Mouse (Mus musculus): ENCODE measurements around the gene Rap2a. TPM values are rescaled to one million over a fixed set of nuclear protein-coding genes. Genes with fewer than 3 reads are reported as not detected.

The Rap2a gene
- total and polyA plus RNA-seq, 3 experiments = 1.3 to 1.5 (median 1.4) TPM

- Histone ChIP-seq H3K36me3 (replicated peaks in 1 of 2; ENCODE audit: control insufficient read depth in 1 of 2, insufficient read depth in 1 of 2, low read length in 1 of 2) (no peaks in the 10 kb centered on the region), H3K27me3 (replicated peaks) (no peaks in the 10 kb centered on the region), H3K9me3 (replicated peaks; ENCODE audit: low read length) (no peaks in the 10 kb centered on the region), H3K4me3 (replicated peaks in 1 of 3; ENCODE audit: low read depth in 2 of 3, low read length in 2 of 3, poor library complexity in 1 of 3) (no peak overlapping the region), H3K79me2 (replicated peaks; ENCODE audit: control insufficient read depth, extremely low read depth, insufficient read depth, poor library complexity, severe bottlenecking) (no peaks in the 10 kb centered on the region), H3K9ac (ENCODE audit: insufficient read depth, low read depth) (no peak overlapping the region), H3K27ac (ENCODE audit: insufficient read depth, low read depth) (no peak overlapping the region), H3K4me1 (ENCODE audit: control insufficient read depth in 1 of 2, insufficient read depth in 2 of 2) (peaks cover 7 to 11% of the 10 kb centered on the region in 2 experiments), H3K4me2 (ENCODE audit: insufficient read depth, low read depth, poor library complexity, severe bottlenecking) (no peak overlapping the region)
- in situ Hi-C loops (cut with MboI; ENCODE audit: low pct_ligation_motif_present, low pct_unique_long_range_greater_than_20kb, low sequenced_read_pairs) (no loop called here), dilution Hi-C loops (cut with MboI; ENCODE audit: extremely low pct_ligation_motif_present, extremely low pct_unique_long_range_greater_than_20kb, low sequenced_read_pairs) (no loop called here)
- no peak for TF ChIP-seq POLR2A (IDR thresholded peaks at IDR 0.05; ENCODE audit: low read depth, low read length)
- TF ChIP-seq MEF2A (IDR thresholded peaks at IDR 0.05; ENCODE audit: borderline replicate concordance, low read depth, low read length) = no peak
- no peak for TF ChIP-seq ZMIZ1 (IDR thresholded peaks at IDR 0.05; ENCODE audit: low read depth, low read length)
- TF ChIP-seq BHLHE40 (IDR thresholded peaks at IDR 0.05; ENCODE audit: low read depth, low read length) = no peak
- no peak for TF ChIP-seq PAX5 (IDR thresholded peaks at IDR 0.05; ENCODE audit: low read length)
- TF ChIP-seq TCF12 (IDR thresholded peaks at IDR 0.05; ENCODE audit: low read depth, low read length) = no peak
- TF ChIP-seq POLR2AphosphoS2 (IDR thresholded peaks at IDR 0.05; ENCODE audit: low read depth, low read length) = no peak
- no peak for TF ChIP-seq CHD2 (IDR thresholded peaks at IDR 0.05; ENCODE audit: low read length)
- TF ChIP-seq USF2 (conservative IDR thresholded peaks at IDR 0.05; ENCODE audit: low read depth, low read length) = no peak
- no peak for TF ChIP-seq E2F4 (IDR thresholded peaks at IDR 0.05; ENCODE audit: insufficient replicate concordance, low read depth, low read length)
- no peak for TF ChIP-seq IRF4 (IDR thresholded peaks at IDR 0.05; ENCODE audit: low read depth, low read length)
- TF ChIP-seq ZKSCAN1 (IDR thresholded peaks at IDR 0.05; ENCODE audit: borderline replicate concordance, low read depth, low read length) = no peak
- TF ChIP-seq CHD1 (IDR thresholded peaks at IDR 0.05; ENCODE audit: low read depth, low read length) = no peak
- no peak for TF ChIP-seq MXI1 (IDR thresholded peaks at IDR 0.05; ENCODE audit: low read depth, low read length)
- TF ChIP-seq MAZ (IDR thresholded peaks at IDR 0.05; ENCODE audit: low read depth, low read length) = no peak
- TF ChIP-seq TBP (conservative IDR thresholded peaks at IDR 0.05; ENCODE audit: low read depth, low read length) = no peak
- TF ChIP-seq UBTF (IDR thresholded peaks at IDR 0.05; ENCODE audit: low read depth, low read length) = no peak
- TF ChIP-seq MAX (IDR thresholded peaks at IDR 0.05; ENCODE audit: low read length) = no peak
- no peak for DNase-seq (ENCODE audit: extremely low read depth)
These were observed 64.7 kb downstream of the Rap2a start for GRCm38 (mm10) chr14:120542976-120543375.

- H3K36me3 ChIP-seq (replicated peaks in 1 of 2; ENCODE audit: control insufficient read depth in 1 of 2, insufficient read depth in 1 of 2, low read length in 1 of 2) = no peaks in the 10 kb centered on the region
- in situ Hi-C loops (cut with MboI; ENCODE audit: low pct_ligation_motif_present, low pct_unique_long_range_greater_than_20kb, low sequenced_read_pairs) (no loop called here), dilution Hi-C loops (cut with MboI; ENCODE audit: extremely low pct_ligation_motif_present, extremely low pct_unique_long_range_greater_than_20kb, low sequenced_read_pairs) (no loop called here)
- no peak overlapping the region for H3K27ac ChIP-seq (ENCODE audit: insufficient read depth, low read depth)
- no peak for DNase-seq (ENCODE audit: extremely low read depth)
- H3K27me3 ChIP-seq (replicated peaks) = no peaks in the 10 kb centered on the region
- H3K9ac ChIP-seq (ENCODE audit: insufficient read depth, low read depth) = no peak overlapping the region
- H3K4me2 ChIP-seq (ENCODE audit: insufficient read depth, low read depth, poor library complexity, severe bottlenecking) = no peak overlapping the region
- H3K9me3 ChIP-seq (replicated peaks; ENCODE audit: low read length) = no peaks in the 10 kb centered on the region
- H3K79me2 ChIP-seq (replicated peaks; ENCODE audit: control insufficient read depth, extremely low read depth, insufficient read depth, poor library complexity, severe bottlenecking) = no peaks in the 10 kb centered on the region
- no peak overlapping the region for H3K4me3 ChIP-seq (replicated peaks in 1 of 3; ENCODE audit: low read depth in 2 of 3, low read length in 2 of 3, poor library complexity in 1 of 3)
- TF ChIP-seq TCF12 (IDR thresholded peaks at IDR 0.05; ENCODE audit: low read depth, low read length) (no peak), USF1 (IDR thresholded peaks at IDR 0.05; ENCODE audit: low read depth, low read length) (no peak), CTCF (conservative IDR thresholded peaks at IDR 0.05 in 1 of 2, IDR thresholded peaks at IDR 0.05 in 1 of 2; ENCODE audit: low read depth in 2 of 2, low read length in 2 of 2) (no peak), POLR2AphosphoS2 (IDR thresholded peaks at IDR 0.05; ENCODE audit: low read depth, low read length) (no peak), POLR2A (IDR thresholded peaks at IDR 0.05; ENCODE audit: low read depth, low read length) (no peak), ZMIZ1 (IDR thresholded peaks at IDR 0.05; ENCODE audit: low read depth, low read length) (no peak)
- peaks cover 7 to 10% of the 10 kb centered on the region in 2 experiments for H3K4me1 ChIP-seq (ENCODE audit: control insufficient read depth in 1 of 2, insufficient read depth in 2 of 2)
These were observed 65.6 kb downstream of the Rap2a start for GRCm38 (mm10) chr14:120543846-120544245.

All from CH12.LX (cell line).